Mouse (Mus musculus): ENCODE data around the gene Zfp217. TPM values are rescaled to one million over a fixed set of nuclear protein-coding genes. Genes with fewer than 3 reads are reported as not detected.

Gene Zfp217
- polyA plus RNA-seq, 1 experiment from 2014 or later: 4.1 TPM

GRCm38 (mm10) chr2:170058774-170059173, 89.1 kb downstream of the Zfp217 start:
- no peak for DNase-seq (ENCODE audit: low spot score)
- Histone ChIP-seq H3K4me3 (no peak overlapping the region), H3K36me3 (no peaks in the 10 kb centered on the region), H3K4me1 (peaks cover 15% of the 10 kb centered on the region; the same call in 1 of the 2 replicates), H3K27me3 (ENCODE audit: low read depth, poor library complexity, severe bottlenecking) (no peaks in the 10 kb centered on the region), H3K27ac (no peak overlapping the region), H3K9me3 (replicated peaks) (no peaks in the 10 kb centered on the region)
- WGBS: 90% methylated on average over 14 of the region's 14 CpGs
